Mouse (Mus musculus): ENCODE data around the gene Phpt1.

- TF ChIP-seq CTCF (conservative IDR thresholded peaks at IDR 0.05; ENCODE audit: low read length) (peak; percentile 61), NANOG (IDR thresholded peaks at IDR 0.05; ENCODE audit: borderline replicate concordance, low read length) (no peak), POU5F1 (IDR thresholded peaks at IDR 0.05; ENCODE audit: borderline replicate concordance, low read length) (no peak)
Measured at GRCm38 (mm10) chr2:25591863-25592262, 16.8 kb upstream of the Phpt1 start.
